Mouse (Mus musculus): Measurements from ENCODE around the gene Mical2.
A peak's percentile ranks its signal among the peaks of the same experiment; 100 is the strongest.

The Mical2 gene

DNA sequence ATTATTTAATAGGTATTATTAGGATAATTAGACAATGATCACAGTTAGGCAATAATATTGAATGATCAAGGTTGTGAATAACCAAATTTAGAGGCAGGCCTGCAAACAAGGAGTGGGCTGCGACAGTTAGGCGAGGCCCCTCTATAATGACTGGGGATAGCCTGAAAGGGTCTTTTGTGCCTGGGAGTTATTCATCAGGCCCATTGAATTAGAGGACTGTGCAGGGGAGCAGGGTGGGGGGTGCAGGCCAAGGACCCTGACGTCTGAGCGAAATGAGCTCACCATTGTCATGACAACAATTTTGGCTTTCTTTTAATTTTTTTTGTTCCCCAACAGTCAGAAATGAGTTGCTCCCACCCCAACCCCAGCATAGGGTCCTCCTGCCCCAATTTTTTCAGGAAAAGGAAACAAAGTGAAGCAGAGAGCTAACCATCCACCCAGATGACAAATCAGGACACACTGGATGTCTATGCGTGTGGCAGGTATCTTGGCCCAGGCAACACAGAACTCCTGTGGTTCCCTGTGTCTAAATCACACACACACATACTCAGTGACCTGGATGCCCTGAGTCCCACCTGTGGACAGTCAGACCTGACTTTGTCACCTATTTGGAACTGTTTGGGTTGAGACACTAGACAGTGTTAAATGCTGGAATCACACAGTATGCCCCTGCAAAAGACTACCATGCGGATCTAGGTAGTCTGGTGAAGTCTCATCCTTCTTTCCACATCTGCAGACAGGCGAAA, 173.9 kb downstream of the Mical2 start:
- DNase-seq (ENCODE audit: low read depth, low spot score) = no peak

DNA sequence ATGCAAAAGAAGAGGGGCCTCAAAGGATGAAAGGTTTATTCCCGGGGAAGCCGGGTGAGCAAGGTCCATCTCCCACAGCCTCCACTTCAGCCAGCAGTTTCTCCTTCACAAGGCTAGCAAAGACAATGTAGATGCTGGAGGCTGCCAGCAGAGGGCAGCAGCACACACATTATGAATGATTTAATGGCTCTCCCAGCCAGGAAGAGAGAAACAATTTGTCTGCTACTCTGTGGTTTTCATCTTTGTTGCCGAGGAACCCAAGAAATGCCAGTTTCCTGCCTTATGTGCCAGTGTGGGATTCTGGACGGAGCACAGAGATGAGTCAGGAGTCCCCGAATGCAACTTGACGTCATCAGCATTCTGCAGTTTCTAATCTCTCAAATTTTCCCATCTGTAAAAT, 174.5 kb downstream of the Mical2 start:
- peak; percentile 81 for DNase-seq (ENCODE audit: low read depth, low spot score)

DNA sequence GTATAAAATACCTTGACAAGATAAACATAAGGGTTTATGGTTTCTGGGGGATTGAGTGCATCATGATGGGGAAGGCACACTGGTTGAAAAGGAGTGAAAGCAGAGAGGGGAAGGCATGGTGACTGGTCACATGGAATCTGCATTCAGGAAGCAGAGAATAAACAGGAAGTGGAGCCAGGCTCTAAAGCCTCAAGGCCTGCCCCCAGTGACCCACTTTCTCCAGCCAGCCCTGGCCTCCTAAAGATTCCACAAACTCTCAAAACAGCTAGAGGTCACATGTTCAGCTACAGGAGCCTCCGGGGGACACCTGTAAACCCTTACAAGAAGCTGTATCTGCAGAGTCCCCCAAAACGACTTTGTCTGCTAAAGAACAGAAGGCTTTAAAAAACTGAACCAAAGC, 179.4 kb downstream of the Mical2 start:
- DNase-seq (ENCODE audit: low read depth, low spot score) = no peak

DNA sequence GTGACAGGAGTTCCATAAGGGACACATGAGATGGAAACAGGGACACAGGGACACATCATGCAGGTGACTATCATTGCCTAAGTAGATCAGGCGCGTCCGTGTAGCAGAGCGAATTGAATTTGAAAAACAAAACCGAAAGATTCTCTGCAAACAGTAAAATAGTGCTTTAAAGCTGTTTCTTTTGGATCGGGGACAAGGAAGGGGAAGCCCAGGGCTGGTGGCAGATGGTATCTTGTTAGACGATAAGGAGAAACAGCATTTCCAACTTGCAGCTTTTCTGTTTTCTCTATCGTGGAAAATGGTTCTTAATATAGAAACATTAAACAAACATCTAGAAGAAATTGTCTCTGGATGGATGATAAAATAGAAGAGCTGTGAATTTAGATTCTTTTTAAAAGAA, 179.9 kb downstream of the Mical2 start:
- DNase-seq (ENCODE audit: low read depth, low spot score) = no peak

DNA sequence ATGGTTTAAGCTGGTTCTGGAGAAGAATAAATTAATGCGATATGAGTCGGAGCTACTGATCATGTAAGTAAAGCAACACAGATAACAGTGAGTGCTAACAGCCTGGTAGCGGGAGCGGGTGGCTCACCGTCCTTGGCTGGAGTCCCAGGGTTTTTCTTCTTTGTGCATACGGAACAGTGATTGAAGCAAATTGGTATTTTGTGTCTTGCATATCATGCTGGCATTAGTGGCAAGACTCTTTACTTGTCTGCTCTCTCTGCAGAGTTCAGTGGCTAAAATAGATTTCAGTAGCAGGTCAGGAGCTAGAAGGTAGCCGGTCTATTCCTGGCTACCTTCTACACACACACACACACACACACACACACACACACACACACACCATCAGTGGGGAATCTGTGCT, 181.9 kb downstream of the Mical2 start:
- no peak for DNase-seq (ENCODE audit: low read depth, low spot score)

DNA sequence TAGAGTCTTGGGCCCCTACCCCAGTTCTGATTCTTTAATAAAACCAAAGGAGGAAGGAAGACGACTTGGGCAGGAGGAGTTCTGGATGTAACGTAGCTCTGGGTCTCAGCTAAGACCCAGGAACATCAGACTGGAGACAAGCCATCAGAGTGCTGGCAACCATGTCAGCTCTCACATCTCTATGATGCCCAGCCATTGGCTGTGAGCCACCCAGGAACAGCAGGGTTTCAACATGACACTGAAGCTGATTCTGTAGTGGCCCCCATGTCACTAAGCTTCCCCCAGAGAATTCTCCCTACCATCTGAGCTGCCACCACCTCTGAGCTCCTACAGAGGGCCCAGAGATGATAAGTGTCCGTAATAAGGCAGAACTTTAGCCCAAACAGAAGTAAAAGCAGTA, 184.3 kb downstream of the Mical2 start:
- DNase-seq (ENCODE audit: low read depth, low spot score) = no peak

DNA sequence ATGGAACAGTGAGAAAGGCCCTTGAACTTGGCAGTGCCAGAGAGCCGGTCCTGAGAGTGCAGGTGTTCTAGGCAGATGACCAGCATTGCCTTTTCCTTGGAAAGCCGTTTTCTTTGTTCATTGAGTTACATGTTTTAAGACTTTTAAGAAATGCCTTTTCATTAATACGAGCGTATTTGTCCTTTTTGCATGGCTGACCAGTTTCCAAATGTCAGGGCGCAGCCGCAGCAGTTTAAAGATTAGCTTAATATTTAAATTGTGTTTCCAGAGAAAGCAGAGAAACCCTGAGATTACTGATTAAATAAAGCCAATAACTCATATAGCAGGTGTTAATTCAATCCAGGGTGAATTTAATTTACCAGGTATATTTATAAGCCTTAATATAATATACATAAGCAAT, 187.6 kb downstream of the Mical2 start:
- no peak for DNase-seq (ENCODE audit: low read depth, low spot score)

DNA sequence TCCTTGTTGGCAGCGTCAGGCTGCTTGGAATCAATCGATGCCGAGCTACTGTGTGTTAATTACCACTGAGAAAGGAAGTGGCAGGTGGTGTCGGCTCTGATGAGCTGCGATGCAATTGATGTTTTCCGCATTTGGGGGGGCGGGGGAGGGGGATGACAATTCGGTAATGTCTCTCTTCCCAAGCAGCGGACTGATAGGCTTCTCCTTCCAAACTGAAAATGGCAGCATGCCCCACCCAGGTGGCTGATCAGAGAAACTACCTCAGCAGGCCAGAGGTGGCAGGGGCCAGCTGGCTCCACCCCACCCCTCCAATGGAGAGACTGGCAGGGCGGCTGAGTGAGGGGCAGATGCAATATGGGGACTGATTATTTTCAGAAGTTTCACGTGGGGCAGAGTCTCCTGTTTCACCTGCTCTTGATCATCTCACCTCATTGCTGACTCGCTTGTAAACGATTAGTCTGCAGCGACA, 190.4 kb downstream of the Mical2 start:
- DNase-seq (ENCODE audit: low read depth, low spot score) = no peak

DNA sequence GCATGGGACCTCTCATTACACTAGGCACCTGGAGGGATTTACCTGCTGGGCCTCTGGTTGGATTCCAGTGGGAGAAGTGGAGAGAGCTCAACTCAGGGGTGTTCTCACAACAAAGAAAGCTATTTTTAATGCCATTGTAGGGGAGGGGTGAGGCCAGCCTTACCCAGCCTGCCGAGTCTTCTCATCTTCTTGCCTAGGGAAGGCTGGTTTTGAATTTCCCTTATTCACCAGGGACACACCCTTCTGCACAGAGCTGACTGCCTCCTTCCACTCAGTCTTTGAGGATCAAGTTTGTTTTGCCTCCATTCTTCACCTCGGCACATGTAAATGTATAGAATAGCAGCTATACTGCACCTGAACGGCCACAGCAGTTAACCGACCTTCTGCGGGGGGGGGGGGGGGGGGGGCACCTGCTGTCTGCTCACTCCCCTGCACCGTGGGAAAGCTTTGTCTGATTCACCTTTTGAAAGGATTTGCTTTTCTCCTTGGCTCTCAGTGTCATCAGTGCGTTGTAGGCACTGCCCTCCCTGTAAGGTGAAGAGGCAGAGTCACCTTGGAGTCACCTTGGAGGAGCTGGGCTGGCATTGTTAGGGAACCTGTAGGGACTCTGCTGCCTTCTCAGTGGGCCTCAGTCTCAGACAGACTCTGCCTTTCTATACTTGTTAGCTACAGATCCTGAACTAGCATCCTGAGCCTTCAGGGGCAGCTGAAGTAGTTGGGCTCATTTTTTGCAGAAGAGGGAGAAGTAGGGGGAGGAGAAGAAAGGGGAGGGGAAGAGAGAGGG, 191.3 kb downstream of the Mical2 start:
- no peak for DNase-seq (ENCODE audit: low read depth, low spot score)

DNA sequence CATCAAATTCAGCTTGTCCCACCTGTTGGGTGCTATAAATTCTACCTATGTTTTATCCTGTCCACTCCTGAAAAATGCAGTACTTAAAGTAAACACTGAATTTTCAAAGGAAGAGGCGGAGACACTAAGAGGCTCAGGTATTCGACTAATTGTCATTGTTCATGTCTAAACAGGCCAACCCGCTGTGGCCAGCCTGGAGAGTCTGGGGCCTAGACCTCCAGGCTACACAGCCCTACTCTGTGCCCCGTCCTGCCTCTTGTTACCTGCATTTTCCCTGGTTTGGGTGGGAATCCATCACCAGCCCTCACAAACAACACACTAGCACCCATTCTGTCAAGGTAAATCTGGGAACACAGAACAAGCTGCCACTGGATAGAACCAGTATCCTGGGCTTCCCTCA, 191.9 kb downstream of the Mical2 start:
- no peak for DNase-seq (ENCODE audit: low read depth, low spot score)

DNA sequence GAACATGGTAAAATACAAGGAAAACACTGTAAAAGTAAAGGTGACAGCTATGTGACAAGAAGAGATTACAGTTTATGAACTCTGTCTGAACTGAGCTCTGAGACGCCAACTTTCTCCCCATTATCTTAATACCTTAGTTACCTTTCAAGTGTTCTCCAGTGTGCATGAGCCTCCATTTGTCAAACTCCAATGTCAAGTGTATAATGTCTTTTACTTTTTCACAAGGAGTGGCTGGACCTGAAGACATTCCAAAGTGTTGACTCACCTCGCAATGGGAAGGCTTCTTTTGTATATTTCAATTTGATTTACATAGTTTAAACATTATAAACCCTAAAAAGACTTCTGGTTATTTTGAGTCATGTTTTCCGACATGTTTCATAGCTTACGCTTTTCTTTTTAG, 197.8 kb downstream of the Mical2 start:
- DNase-seq (ENCODE audit: low read depth, low spot score) = no peak

DNA sequence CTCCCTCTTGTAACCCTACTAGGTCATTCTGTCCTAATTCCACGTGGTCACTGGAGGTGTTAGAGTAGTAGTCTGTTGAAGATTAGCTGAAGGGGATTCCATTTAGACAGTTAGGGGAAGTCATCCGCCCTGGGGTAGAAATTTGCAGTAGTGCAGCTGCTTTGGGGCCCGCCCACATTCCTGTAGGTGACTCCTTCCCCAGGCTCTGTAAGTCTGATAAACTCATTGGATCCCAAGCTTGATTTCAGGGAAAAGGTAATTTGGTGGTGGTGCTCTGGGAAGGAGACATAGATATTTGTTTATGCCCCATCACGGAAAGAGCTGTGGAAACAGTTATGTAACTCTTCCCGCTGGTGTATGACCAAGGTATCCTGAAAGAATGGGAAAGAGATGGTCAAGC, 201.2 kb downstream of the Mical2 start:
- no peak for DNase-seq (ENCODE audit: low read depth, low spot score)

DNA sequence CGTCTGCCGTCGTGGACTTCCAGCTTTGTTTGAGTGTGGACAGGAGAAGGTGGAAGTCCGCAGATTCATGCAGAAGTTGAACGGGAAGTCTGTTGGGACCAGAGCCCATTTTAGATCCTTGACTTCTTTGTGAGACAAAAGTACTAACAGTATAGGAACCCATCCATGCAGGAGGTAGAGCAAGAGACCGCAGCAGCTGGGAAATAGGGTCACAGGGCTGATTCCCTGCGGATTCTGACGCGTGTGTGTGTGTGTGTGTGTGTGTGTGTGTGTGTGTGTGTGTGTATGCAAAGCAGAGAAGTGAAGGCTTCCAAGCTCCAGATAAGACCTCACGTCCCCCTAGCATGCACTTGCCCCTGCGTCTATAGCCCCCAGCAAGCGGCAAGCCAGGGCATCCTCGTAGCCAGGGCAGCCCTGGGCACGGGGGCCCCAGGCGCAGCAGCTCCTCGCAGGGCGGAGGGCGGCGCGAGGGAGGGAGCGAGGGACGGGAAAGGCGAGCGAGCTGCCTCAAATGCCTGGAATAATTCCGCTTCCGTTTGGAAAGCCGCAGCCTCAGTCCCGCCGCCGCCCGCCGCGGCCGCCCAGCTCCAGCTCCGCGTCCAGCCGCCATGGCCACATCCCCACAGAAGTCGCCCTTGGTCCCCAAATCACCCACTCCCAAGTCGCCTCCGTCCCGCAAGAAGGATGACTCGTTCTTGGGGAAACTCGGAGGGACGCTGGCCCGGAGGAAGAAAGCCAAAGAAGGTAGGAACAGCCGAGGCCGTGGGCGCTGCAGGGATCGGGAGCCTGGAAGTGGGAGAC, 201.9 kb downstream of the Mical2 start, which contains the start of gene Parva:
TSS of gene Parva (plus strand) at position 149 of the 801 bp plus-strand sequence.
- peak; percentile 28 for DNase-seq (ENCODE audit: low read depth, low spot score)

DNA sequence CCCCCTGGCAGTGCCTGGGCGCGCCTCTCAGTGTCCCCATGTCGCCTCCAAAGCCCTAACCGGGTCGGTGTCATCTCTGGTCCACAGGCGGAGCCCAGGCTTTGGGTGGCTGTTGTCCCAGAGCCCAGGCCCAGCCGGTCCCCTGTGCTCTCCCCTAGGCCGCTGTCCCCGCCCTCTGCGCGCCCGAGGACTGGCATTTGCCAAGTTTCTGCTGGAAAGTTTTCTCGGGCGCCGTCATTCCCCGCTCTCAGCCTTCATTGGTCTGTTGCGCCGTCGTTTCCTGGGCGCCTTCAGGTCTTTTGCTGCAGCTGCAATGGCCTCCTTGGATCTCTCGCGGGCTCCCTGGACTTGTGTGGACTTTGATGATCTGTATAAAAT, 202.5 kb downstream of the Mical2 start:
- peak; percentile 34 for DNase-seq (ENCODE audit: low read depth, low spot score)

DNA sequence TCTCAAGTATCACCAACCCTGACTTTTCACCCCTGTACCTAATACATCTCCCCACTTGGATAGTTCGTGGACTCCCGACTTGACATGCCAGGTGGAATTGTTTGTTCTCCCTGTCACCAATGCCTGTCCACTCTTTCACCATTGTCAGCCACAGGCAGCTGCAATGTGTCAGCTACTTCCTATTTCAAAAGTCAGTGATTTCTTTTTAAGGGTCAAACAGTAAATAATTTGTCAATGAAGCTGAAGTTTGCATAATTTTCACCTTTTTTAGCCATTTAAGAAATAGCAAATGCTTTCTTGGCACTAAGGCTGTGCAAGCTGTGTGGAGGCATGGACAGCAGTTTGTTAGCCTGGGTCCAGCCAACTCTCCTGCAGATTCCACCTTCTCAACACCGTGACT, 214.2 kb downstream of the Mical2 start:
- DNase-seq (ENCODE audit: low read depth, low spot score) = no peak

DNA sequence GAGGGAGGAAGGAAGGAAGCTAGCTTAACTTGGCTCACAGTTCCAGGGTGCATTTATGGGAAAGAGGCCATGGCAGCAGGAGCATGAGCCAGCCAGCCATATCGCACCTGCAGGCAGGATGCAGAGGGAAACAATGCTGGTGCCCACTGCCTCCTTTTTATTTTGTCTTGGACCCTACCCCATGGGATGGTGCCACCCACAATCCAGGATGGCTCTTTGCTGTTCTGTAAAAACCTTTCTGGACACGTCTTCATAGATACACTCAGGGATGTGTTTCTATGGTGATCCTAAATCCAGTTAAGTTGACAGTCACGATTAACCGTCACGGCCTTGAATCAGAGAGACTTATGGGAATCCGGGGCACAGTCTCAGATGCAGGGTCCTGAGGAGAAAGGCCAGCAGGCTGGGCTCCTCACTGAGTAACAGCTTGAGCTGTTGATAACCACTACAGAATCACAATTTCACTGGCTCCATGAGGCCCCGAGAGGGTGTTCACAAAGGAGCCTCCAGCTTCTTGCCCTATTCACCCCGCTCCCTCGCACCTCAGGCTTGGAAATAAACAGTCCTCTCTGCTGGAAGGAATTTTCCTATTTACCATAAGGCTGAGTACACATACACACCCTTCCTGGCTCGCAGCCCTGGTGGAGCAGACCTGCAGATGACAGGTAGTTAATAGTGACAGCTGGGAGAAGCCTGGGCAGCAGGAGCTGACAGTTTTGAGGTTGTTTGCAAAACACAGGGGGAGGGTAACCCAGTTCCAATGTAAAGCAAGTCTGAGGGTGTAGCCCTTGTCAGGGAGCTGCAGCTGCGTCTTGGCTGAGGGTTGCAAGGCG, 218.7 kb downstream of the Mical2 start:
- no peak for DNase-seq (ENCODE audit: low read depth, low spot score)

DNA sequence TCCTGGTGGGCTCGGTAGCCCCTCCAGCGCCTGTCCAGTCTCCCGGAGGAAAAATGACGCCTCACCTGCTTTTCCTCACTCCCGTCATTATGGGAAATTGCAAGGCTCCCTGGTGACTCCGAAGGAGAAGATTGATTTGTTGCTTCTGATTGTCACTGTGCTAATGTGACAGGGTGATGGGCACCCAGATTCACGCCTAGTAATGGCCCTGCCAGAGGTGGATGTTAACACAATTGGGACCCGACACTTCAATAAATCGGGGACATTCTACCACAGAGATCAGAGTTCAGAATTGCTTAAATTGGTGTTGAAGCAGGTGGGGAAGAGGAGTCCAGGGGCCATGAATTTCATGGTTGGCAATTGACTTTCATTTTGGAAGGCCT, 219.3 kb downstream of the Mical2 start:
- DNase-seq (ENCODE audit: low read depth, low spot score) = no peak

DNA sequence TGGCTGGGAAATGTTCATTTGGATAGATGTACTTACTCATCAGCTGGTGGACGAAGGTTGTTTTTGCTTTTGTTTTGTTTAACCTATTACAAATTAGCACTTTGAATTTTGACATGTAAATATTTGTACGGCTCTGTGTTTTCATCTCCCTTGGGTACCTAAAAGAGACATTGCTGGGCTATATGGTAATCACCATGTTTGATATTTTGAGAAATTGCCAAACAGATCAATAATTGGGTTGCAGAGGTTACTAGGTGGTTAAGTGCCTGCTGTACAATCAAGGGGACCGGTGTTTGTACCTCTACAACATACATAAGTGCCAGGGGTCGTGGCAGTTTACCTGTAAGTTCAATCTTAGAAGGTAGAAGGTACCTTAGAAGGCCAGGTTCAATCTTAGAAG, 220.8 kb downstream of the Mical2 start:
- no peak for DNase-seq (ENCODE audit: low read depth, low spot score)

DNA sequence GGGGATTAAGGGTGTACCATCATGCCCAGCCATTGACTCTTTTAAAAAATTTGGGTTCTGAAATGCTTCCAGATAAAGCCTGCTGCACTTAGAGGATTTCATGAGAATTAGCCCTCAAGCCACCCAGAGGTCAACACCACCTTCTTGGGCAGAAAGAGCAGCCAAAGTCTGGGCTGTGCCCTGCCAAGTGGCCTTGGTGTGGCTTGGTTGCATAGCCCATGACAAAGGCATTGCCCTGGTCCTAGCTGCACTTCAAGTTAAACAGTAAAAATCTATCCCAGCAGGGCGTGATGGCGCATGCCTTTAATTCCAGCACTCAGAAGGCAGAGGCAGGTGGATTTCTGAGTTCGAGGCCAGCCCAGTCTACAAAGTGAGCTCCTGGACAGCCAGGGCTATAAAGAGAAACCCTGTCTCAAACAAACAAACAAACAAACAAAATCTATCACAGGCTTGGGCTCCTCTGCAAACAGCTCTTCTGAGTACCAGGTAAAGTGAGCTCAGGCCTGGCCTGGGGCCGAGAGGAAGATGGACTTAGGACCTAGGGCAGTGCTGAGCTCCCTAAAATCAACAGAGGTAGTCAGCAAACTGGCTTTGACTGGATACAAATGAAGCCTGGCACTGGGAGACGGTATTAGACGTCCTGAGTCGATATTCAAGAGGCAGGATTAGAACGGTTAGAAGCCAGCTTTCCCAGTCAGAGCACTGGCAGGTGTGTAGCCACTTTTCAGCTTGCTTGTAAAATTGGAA, 224.5 kb downstream of the Mical2 start:
- DNase-seq (ENCODE audit: low read depth, low spot score) = no peak

DNA sequence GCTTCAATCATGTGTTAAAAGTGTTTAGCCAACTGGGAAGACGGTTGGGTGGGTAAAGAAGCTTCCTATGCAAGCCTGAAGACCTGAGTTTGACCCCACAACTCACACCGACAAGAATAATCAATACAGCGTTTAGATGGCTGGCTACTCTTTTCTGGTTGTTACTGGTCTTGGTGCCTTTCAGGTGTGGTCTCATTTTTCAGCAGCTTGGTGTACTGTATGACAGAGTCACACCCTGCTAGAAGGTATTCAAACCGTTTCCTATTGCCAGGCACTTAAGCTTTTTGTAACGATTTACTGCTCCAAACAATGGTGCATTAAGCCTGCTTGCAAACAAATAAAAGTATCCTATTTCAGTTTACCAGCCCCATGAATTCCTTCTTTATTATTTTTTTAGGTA, 226.8 kb downstream of the Mical2 start:
- no peak for DNase-seq (ENCODE audit: low read depth, low spot score)

DNA sequence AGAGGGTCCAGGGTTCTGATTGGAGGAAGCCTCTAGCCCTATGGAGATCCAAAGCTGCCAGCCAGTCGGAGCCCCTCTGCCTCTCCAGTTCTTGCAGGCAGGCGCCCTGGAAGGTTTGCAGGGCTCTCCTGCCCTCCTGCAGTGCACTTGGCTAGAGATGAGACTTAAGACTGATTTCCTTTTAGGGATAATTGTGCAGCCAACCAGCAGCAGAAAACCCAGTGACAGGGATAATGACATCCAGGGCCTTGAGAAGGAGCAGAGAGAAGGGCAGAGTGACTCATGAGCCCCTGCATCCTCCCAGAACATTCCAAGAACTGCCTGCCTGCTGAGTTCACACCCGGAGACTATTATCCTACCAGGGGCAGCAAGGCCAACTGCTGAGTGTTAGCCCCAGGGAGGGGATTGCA, 228.2 kb downstream of the Mical2 start:
- no peak for DNase-seq (ENCODE audit: low read depth, low spot score)

All from retina, postnatal 7 days (tissue).